Mouse (Mus musculus) adrenal gland, adult 18-20 months (tissue): ENCODE data around the gene Galnt3. TPM values are rescaled to one million over a fixed set of nuclear protein-coding genes. Genes with fewer than 3 reads are reported as not detected.

Experiments used
- DNase-seq, 2 experiments: peaks; one replicate each; pipeline ENCODE4 v3.0.0; 2021 to 2022; ENCODE audit warnings: low spot score in 2 of 2
- total RNA-seq, 2 experiments: library from RNA; stranded (reverse); gene quantifications; 1 replicate in 1 of 2; 2 replicates in 1 of 2; pipeline ENCODE4 v1.2.3; 2021

Galnt3 gene
- total RNA-seq, 2 experiments from 2014 or later, result 0.93 to 1.1 TPM

DNA sequence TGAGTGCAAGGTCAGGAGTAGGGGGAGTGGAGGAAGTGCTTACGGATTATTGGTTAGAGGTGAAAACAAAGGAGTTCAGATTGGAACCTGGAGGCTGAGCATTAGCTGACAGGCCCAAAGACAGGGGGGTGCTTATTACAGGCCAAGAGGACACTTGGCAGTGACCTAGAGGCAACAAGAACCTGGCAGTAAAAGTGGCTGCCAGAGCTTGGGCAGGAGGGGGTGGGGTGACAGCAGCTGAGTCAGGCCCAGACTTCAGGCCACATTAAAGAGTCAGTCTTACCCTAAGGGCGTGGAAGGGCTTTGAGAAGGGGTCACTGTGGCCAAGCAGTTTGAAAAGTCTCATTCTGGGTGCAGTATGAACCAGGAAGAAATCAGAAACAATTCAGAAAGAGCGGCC lies 7.1 kb downstream of the Galnt3 start:
- DNase-seq, result no peak

DNA sequence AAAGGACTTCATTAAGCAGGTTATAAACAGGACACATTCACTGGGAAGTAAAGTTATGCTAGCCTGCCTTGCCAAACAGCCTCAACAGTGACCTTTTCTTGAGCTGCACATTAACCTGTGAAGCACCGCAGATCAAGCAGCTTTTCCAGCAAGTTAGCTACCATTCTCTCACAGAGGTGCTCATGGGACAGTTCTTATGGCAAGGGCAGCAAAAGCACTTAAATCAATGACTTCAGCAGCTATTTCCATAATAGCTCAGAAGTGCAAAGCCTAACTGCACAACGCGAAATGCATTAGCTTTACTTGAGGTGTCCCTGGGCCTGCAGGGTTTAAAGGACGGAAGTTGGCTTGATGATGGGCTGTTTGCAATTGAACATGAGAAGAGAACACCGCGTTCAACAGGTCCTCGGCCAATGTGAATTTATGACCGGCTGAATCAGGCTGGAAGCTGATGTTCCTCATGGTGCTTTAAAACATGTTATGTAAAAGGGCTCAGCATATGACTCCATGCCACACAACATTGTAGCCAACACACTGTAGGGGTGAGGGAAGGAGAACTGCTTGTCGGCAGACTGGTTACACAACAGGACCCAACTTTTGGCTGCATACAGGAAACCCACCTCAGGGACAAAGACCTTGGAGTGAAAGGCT lies 16.8 kb downstream of the Galnt3 start:
- DNase-seq, result no peak

DNA sequence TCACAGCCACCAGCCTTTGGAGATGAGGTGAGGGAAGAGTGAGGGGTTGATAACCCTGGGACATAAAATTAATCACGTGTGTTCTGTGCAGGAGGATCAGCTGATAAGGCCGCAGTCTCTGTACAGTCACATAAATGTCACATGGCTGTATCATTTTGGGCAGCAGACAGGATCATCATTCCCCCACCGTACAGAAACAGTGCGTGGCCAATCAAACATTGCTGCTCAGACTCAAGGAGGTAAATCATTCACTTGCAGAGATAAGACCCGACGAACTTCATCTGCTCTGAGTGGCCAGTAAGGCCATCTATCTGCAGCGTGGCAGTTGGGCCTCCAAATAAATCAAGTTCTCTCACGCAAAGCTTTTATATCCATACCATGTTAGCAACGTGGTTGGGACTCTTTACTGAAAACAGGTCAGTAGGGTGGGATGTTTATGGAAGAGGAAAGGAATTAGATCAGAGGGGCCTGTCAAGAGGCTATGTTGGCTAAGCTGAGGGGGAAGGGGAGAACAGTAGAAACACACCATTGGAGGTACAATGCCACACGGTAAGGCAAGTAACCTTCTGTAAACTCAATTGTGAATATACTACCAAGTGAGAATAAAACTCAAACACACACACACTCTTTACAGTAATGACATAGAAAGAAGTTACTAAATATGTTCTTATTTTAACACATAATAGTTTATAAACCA lies 20.9 kb downstream of the Galnt3 start:
- no peak for DNase-seq

DNA sequence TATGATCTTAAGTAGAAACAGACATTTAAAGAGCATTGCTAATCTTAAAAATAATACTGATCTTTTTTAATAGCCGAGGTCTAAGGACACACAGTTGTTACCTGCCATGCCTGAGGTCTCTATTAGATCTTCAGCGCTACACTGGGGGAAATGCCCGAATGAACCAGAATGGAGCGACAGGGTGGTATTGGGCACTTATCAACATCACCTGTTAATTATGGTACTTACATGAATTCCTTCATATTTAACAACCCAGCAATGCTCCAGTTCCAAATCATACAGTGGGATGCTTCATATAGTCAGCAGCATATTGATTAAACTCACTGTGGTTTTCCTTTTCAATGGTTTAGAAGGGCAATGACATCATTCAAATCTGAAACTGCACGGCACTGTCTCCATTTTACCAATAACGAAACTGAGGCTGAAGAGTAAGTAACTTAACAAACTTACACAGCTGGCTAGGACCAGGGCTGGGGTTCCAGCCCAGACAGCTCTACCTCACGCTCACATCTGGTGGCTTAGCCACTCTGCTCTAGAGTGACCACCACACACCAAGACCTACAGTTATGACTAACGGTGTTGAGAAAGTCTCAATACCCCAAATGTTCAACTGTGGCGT lies 23.0 kb downstream of the Galnt3 start:
- DNase-seq, result no peak

DNA sequence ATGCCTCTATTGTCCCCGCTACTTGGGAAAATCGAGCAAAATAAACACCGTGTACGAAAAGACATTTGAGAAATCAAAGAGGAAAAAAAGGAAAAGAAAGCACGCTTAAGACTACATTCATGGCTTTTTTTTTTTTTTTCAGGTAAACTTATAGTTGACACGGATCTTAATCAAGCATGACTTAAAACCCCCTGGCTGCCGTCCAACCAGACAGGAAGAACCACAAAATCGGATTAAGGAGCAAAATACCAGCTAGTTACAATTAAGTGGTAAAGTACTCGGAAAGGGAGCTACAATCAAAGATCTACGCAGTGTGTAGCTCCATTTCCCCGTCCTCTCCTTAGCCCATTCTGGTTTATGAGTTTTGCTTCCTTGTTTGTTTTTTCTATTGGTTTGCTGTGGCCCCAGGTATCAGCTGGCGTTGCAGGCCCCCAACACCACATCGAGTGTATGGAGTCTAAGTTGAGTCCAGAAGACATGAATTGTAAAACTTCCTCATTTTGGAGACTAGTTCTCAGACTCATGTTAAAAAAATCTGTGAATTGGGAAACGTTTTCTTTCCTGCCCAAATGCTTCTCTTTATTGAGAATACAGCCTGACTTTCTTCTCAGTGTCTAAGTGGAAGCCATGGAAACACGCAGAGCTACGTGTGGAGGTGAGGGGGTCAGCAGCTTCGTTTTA lies 24.0 kb downstream of the Galnt3 start:
- DNase-seq, result no peak

DNA sequence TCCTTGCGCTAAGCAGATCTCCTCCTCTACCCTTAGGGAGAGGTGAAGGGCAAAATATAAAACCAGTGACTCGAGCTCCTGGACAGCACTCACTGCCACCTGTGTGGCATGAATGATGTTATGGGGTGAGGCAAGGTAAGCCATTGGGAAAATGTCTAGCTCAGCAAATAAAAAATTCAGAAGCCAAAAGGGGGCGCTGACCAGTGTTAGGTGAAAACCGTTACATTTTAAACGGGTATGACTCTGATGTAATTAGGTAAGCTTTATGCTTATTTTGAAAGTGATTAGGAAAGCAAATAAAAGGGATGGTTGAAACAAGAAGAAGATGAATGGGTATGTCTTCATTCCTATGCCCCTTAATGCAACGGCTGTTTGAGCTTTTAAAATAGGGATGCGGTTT lies 24.6 kb downstream of the Galnt3 start:
- no peak for DNase-seq

DNA sequence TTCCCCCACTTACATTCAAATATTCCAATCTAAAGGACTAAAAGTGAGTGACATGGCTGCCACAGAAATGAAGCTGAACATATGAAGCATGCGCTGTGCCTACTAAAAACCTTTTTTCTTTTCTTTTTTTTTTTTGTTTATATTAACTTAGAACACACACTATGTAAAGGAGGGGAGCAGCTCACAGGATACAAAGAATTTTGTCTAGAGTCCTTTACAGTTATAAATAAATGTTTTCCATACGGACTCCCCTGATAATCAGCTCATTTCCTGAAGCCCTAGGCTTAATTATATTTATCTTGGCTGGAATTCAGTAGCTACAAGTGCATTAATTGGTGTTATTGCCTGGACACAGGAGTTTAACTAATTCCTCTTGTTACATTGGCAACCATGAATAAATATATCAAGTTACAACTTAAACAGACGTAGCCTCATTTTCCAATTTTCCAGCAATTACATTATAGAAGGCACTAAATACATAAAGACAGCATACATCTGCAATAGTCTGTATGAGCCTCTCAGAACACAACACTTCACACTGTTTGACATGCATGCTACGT lies 30.1 kb downstream of the Galnt3 start:
- DNase-seq, result no peak

DNA sequence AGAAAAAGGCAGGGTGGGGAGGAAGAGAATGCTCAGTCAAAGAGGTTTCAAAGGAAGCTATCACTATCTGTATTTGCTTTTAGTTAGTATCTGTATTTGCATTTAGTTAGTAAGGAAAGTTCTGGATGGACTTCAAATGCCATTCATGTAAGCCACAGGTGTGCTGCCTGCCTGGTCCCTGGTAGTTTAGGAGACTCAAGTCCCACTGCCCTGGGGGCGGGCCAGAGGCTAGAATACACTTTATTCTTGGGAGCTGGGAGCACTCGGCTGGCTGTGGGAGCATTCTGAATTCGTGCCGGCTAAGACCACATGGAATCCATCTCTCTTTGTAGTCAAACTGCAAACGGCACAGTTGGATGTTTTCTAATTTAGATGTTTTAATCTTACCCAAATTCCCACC lies 33.5 kb downstream of the Galnt3 start:
- no peak for DNase-seq

DNA sequence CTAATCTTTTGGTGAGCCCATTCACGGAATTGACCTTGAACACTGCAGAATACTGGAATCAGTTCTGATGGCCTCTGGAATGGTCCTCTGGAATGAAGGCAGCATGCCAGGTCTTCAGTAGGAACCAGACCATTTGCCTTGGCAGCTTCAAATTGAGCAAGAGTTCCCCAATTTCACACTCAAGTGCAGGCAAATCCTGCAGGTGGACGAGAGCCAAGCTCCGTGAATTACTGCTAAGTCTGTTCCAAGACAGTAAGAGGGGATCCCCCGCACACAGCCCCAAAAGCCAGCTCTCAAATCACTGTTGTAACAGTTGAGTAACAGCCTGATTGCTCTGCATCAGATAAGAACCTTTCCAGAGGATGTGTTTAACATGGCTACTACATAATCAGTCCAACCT lies 42.9 kb downstream of the Galnt3 start:
- DNase-seq, result no peak

DNA sequence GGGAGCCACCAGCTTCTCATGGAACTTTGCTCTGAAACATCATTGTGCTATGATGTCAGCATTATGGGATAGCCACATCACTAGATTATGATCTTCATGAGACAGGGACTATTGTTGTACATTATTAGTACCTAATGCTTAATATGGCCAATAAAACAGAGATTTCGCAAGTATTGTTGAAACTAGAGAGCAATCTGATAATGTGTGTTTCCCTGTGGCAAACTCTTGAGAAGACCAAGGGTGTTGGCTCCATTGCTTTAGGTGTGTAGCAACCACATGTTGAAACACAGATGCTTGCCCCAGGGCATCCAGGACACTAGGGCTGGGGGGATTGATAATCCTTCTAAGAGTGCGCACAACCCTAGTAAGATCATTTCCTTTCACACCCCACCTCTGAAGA lies 44.1 kb downstream of the Galnt3 start:
- no peak for DNase-seq

DNA sequence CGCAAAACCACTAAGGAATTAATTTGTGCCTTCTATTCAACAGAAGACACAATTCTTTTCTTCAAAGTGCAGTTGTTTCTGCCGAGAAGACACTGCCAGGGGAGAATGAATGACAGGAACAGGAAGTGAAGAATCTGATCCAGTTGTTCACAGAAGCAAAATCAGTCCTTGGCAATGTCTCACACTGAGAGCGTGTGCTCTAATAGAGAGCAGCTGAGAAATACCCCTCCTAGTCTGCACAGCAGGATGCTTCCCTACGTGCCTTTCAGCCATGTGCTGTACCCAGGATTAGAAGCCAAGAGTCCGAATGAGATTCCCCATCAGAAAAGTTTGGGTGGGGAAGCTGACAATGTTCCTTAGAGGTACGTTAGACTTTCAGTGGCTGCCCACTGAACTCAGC lies 55.3 kb downstream of the Galnt3 start:
- no peak for DNase-seq

DNA sequence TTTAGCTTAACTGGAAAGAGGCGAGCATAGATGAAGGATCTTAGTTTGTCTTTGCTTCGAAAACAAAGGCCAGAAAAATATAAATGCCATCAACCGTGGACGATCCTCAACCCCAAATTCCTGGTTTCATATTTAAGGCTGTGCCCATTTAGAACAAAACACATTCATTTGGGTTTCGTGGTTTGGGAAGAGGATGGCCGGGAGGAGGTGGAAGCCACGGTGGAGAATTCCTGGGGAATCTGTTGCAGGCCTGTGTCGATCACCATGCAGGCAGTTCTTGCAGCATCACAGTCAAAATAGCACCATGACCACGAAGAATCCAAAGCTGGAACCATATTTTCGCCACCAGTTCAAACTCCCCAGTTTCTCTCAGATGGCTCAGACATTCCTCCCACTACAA lies 61.5 kb downstream of the Galnt3 start:
- DNase-seq, result no peak

DNA sequence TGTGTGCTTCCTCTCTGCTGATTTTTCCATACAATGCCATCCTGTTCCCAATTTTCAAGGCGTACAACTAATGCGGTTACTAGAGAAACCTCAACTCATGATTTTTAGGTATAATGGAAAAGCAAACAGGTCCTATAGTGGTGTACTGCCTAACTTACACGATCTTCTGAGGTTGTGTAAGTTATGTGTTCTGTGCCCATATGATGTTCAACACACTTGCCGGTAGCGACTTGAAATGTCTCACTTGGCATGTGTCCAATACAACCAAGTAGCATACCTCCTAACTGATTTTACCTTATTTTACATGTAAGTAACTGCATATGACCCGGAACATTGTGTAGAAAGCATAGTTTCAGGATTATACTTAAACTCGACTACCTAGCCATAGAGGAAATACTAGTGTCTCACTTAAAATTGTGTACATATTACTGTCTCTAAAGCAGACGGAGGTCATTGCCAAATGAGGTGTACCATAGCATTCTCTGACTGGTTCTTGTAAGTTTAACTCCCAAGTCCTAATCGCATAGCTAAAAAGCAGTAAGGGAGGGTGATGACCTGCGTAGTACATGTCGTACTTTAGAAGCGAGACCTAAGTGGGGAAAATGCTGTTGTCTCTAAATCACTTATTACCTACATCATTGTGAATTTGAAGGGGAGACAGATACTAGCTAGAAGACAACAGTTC lies 80.2 kb downstream of the Galnt3 start:
- no peak for DNase-seq

DNA sequence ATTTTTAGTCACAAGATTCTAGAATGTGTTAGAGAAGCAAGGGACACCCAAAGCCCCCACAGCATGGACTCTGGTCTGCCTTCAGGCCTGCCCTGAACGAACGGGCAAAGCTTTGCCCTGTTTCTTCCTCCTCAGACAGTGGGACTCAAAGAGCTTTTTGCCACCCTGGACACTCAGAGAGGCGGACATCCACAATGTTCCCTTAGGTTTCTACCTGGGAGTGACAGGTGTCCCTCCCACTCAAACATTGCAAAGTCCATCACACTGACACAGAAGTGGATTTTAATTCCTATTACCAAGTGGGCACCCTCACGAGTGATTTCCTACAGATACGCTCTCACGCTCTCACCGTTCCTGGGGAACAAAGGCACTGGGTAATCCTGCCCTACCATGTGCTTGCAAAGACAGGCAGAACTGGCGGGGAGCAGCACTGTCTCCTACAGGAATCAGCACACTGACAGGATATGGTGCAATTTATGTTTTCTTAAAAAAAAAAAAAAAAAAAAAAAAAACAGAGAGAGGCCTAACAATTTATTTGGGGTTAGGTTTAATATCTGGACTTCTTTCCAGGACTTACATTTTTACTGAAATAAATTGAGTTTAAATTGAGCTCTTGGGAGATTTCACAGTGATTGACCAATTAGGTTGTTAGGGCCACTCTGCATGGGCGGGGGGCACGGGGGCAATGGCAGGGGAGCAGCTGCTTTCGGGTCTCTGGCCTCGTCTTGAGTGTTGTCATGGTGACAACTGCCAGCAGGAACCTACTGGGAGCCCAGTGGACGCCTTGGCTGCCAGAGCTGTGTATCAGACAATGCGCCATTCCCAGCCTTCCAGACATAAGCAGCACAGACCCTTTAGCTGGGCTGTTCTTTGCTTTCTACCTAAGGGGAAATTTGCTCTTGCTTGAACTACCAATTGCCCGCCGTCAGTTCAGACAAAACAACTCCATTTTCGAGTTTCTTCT lies 81.1 kb downstream of the Galnt3 start:
- no peak for DNase-seq

DNA sequence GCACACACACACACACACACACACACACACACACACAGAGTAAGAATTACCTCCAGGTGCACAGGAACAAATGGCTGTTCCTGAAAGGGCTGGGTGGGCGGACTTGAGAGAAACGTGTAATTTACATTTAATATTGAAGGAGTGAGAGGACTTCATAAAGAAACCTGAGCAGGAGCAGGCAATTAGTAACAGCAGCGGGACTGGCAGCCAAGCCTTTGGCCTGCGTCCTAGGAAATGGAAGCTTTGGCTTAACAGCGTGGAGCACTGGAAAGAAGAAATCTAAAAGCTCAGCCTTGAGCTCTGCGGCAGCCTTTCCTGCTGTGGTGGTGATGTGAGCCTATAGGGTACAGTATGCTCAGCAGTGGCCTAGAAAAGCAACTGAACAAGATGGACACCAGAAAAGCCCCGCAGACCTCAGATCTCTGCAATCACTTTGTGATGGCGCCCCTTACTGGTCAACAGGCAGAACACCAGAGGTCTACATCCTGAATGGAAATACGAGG lies 82.8 kb downstream of the Galnt3 start:
- no peak for DNase-seq

DNA sequence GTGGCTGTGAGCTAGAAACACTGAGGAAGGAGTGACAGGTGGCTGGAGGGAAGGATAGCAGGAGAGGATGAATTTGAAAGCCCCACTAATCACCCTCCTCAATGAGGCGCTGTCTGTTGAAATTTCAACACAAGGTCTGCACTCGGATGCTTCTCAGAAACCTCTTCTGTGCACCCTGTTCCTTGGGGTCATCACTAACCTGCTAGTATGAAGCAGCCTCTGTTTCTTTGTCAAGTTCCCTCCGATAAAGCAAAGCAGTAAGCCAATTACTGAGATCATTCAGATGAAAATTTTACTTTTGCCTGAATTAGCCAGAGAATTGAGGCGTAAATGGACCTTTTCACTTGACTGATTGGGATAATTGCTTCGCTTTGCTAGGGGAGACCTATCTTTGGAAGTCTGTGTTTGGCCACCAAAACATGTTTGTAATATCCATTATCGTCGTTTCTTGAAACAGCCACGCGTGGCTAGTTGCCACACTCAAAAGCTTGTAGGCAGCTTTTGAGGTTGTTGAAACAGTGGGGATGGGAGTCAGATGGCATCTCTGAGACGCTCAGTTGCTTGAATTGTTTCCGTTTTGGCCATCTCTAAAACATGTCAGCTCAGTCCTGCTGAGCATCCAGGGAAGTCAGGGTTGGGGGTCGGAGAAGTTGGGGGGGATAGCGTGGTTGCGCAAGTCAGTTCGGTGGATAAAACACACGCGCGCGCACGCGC lies 83.4 kb downstream of the Galnt3 start:
- no peak for DNase-seq

DNA sequence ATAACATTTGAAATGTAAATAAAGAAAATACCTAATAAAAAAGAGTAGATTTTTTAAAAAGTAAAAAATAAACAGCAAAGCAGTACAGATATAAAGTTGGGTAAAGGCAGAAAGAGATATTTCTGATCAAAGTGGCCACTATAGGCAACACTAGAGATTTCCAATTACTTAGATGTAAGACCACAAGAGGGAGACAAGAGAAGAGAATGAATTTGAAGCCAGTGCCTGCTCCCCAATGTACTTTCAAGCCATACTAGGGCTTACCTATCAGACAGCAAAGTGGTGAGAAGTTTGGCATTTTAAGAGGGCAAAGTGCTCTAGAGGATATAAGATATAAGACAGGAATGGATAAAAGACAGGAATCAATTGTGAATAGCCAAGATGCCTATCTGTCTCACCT lies 84.2 kb downstream of the Galnt3 start:
- DNase-seq, result no peak

DNA sequence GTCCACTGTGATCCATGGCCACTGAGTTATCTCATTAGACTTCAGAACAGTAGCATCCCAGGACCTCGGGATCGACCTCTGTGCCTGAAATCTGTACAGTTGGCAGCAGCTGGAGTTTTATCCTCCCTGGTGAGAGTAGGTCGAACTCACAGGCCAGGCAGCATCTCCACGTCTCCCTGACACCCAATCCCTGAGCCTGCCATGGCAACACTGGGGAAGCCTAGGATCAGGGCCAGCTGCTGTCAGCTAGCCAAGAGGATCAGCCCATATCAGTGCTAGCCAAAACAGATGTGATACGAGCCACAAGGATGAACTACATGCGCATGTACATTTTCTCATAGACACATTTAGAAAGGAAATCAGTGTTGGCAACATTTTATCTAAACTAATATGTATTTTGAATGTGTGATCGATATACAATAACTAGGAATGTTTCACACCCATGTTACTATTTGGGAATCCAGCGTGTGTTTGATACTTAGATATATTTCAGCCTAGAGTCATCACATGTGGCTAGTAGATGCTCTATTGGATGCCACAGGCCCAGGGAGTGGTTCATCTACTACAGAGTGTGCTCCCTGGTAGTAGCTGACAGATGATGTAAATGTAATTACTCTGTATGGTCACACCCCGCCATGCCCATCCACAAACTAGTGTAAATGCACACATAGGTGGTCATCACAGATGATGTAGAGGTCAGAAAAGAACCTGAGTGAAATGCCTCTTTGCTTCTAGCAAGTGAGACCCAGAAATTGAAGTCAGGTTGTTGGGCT lies 89.7 kb downstream of the Galnt3 start:
- DNase-seq, result no peak
